Mouse (Mus musculus): ENCODE results near the gene Arpc4. TPM values are rescaled to one million over a fixed set of nuclear protein-coding genes. Genes with fewer than 3 reads are reported as not detected.

The Arpc4 gene
- polyA plus RNA-seq, 1 experiment: 157 TPM

GRCm38 (mm10) chr6:113438721-113439430 is 61.0 kb downstream of the Arpc4 start:
- DNase-seq (ENCODE audit: extremely low spot score in 1 of 2, low spot score in 1 of 2): no peak

Other genes starting within 250 kb of the Arpc4 start
- 67.0 and 68.5 TPM in 2 replicates for gene Lhfpl4, start 182.7 kb upstream of the Arpc4 start, polyA plus RNA-seq (2012; rRNA removed)
- 21.7 and 23.9 TPM in 2 replicates for gene Mtmr14, start 140.3 kb upstream of the Arpc4 start, polyA plus RNA-seq (2012; rRNA removed)
- 70.1 and 97.8 TPM in 2 replicates for gene Cpne9, start 95.8 kb upstream of the Arpc4 start, polyA plus RNA-seq (2012; rRNA removed)
- 24.8 and 27.3 TPM in 2 replicates for gene Brpf1, start 71.0 kb upstream of the Arpc4 start, polyA plus RNA-seq (2012; rRNA removed)
- 10.4 and 11.8 TPM in 2 replicates for gene Ogg1, start 51.1 kb upstream of the Arpc4 start, polyA plus RNA-seq (2012; rRNA removed)
- 151 and 173 TPM in 2 replicates for gene Camk1, start 34.1 kb upstream of the Arpc4 start, polyA plus RNA-seq (2012; rRNA removed)
- gene Tada3, start 232 bp upstream of the Arpc4 start, polyA plus RNA-seq (2012; rRNA removed): 54.4 and 61.7 TPM in 2 replicates
- 22.1 and 22.6 TPM in 2 replicates for gene Ttll3, start 11.1 kb downstream of the Arpc4 start, polyA plus RNA-seq (2012; rRNA removed)
- 30.1 and 37.7 TPM in 2 replicates for gene Rpusd3, start 41.2 kb downstream of the Arpc4 start, polyA plus RNA-seq (2012; rRNA removed)
- gene Cidec, start 57.6 kb downstream of the Arpc4 start, polyA plus RNA-seq (2012; rRNA removed): 0.18 and 0.29 TPM in 2 replicates
- gene Jagn1, start 64.5 kb downstream of the Arpc4 start, polyA plus RNA-seq (2012; rRNA removed): 52.3 and 55.4 TPM in 2 replicates
- 0.27 and 0.36 TPM in 2 replicates for gene Il17re, start 80.4 kb downstream of the Arpc4 start, polyA plus RNA-seq (2012; rRNA removed)
- gene Il17rc, start 93.3 kb downstream of the Arpc4 start, polyA plus RNA-seq (2012; rRNA removed): 6.6 and 7.4 TPM in 2 replicates
- 64.3 and 65.2 TPM in 2 replicates for gene Creld1, start 105.2 kb downstream of the Arpc4 start, polyA plus RNA-seq (2012; rRNA removed)
- 30.2 and 31.0 TPM in 2 replicates for gene Prrt3, start 123.8 kb downstream of the Arpc4 start, polyA plus RNA-seq (2012; rRNA removed)
- 82.0 and 83.3 TPM in 2 replicates for gene Emc3, start 153.5 kb downstream of the Arpc4 start, polyA plus RNA-seq (2012; rRNA removed)
- gene Fancd2, start 153.6 kb downstream of the Arpc4 start, polyA plus RNA-seq (2012; rRNA removed): 3.0 and 4.3 TPM in 2 replicates
- gene Fancd2os, start 222.6 kb downstream of the Arpc4 start, polyA plus RNA-seq (2012; rRNA removed): 0.18 TPM in 1 of 2 replicates, not detected in the other
- gene Brk1, start 226.7 kb downstream of the Arpc4 start, polyA plus RNA-seq (2012; rRNA removed): 371 and 428 TPM in 2 replicates
- 49.0 and 51.4 TPM in 2 replicates for gene Vhl, start 245.8 kb downstream of the Arpc4 start, polyA plus RNA-seq (2012; rRNA removed)